Mouse (Mus musculus): ENCODE results near the gene Gpr89. TPM values are rescaled to one million over a fixed set of nuclear protein-coding genes. Genes with fewer than 3 reads are reported as not detected.
A peak's percentile ranks its signal among the peaks of the same experiment; 100 is the strongest.

Gene Gpr89
- polyA plus RNA-seq, 1 experiment, result 23.5 TPM

- TF ChIP-seq CTCF (IDR thresholded peaks at IDR 0.05; ENCODE audit: extremely low read depth, insufficient read length, insufficient replicate concordance, low read depth, low read length), result no peak
- TF ChIP-seq POLR2A (IDR thresholded peaks at IDR 0.05; ENCODE audit: low read depth, low read length), result no peak
- Histone ChIP-seq H3K36me3 (ENCODE audit: control insufficient read depth, insufficient read depth, low read length) (no peaks in the 10 kb centered on the region), H3K27me3 (ENCODE audit: control insufficient read depth, insufficient read depth, low read length) (no peaks in the 10 kb centered on the region), H3K27ac (ENCODE audit: insufficient read depth, low read depth, low read length) (no peak within 1 kb of the TSS), H3K4me1 (ENCODE audit: control insufficient read depth, insufficient read depth, insufficient read length, low read length) (no peaks in the 10 kb centered on the region), H3K4me3 (ENCODE audit: low read depth, low read length) (no peak within 1 kb of the TSS)
- WGBS, result 60% methylated on average over 6 of the region's 6 CpGs
Measured at GRCm38 (mm10) chr3:96925920-96926319, 20.8 kb upstream of the Gpr89 start, which contains the start of gene Gja8. TSS of gene Gja8 (minus strand) at chr3:96926020.

GRCm38 (mm10) chr3:96924631-96925030 lies 19.5 kb upstream of the Gpr89 start:
- WGBS, result 75% methylated on average over 4 of the region's 4 CpGs
- Histone ChIP-seq H3K27ac (ENCODE audit: insufficient read depth, low read depth, low read length) (no peak overlapping the region), H3K4me1 (ENCODE audit: control insufficient read depth, insufficient read depth, insufficient read length, low read length) (no peaks in the 10 kb centered on the region), H3K36me3 (ENCODE audit: control insufficient read depth, insufficient read depth, low read length) (no peaks in the 10 kb centered on the region), H3K27me3 (ENCODE audit: control insufficient read depth, insufficient read depth, low read length) (no peaks in the 10 kb centered on the region), H3K4me3 (ENCODE audit: low read depth, low read length) (no peak overlapping the region)
- TF ChIP-seq POLR2A (IDR thresholded peaks at IDR 0.05; ENCODE audit: low read depth, low read length), result no peak
- no peak for TF ChIP-seq CTCF (IDR thresholded peaks at IDR 0.05; ENCODE audit: extremely low read depth, insufficient read length, insufficient replicate concordance, low read depth, low read length)

GRCm38 (mm10) chr3:96920991-96921390 lies 15.8 kb upstream of the Gpr89 start:
- H3K4me3 ChIP-seq (ENCODE audit: low read depth, low read length), result no peak overlapping the region
- H3K36me3 ChIP-seq (ENCODE audit: control insufficient read depth, insufficient read depth, low read length), result no peaks in the 10 kb centered on the region
- H3K27me3 ChIP-seq (ENCODE audit: control insufficient read depth, insufficient read depth, low read length), result no peaks in the 10 kb centered on the region
- H3K4me1 ChIP-seq (ENCODE audit: control insufficient read depth, insufficient read depth, insufficient read length, low read length), result no peaks in the 10 kb centered on the region
- TF ChIP-seq POLR2A (IDR thresholded peaks at IDR 0.05; ENCODE audit: low read depth, low read length) (no peak), CTCF (IDR thresholded peaks at IDR 0.05; ENCODE audit: extremely low read depth, insufficient read length, insufficient replicate concordance, low read depth, low read length) (no peak)
- 76% methylated on average over 7 of the region's 7 CpGs for WGBS
- no peak overlapping the region for H3K27ac ChIP-seq (ENCODE audit: insufficient read depth, low read depth, low read length)

DNA sequence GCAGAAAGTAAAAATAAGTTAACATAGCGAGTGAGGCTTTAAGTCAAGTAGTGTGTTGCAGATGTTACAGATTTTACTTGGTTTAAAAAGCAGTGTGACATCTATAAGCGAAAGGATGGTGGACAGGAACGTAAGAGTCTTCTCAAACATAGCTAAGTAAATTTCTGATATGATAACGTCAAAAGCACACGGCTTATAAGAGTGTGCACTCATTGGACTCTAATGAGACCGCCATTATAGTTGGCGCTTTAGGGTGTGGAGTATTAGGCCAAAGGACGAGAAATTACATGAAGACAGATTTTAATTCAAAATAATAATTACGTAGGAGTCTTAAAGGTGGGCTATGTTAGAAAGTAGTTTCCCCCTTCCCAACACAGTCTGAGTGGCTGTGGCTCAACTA lies 446 bp upstream of the Gpr89 start:
- H3K4me1 ChIP-seq (ENCODE audit: control insufficient read depth, insufficient read depth, insufficient read length, low read length), result peaks cover 7% of the 10 kb centered on the region; the same call in 1 of the 2 replicates
- TF ChIP-seq POLR2A (IDR thresholded peaks at IDR 0.05; ENCODE audit: low read depth, low read length) (no peak), CTCF (IDR thresholded peaks at IDR 0.05; ENCODE audit: extremely low read depth, insufficient read length, insufficient replicate concordance, low read depth, low read length) (no peak)
- WGBS, result 19% methylated on average over 9 of the region's 9 CpGs

GRCm38 (mm10) chr3:96904393-96904792 lies 753 bp downstream of the Gpr89 start, which contains the start of gene Gja5:
TSS of gene Gja5 (plus strand) at chr3:96904693.
- Histone ChIP-seq H3K36me3 (ENCODE audit: control insufficient read depth, insufficient read depth, low read length) (no peaks in the 10 kb centered on the region), H3K4me3 (ENCODE audit: low read depth, low read length) (peak within 1 kb of the TSS; percentile 96), H3K27ac (ENCODE audit: insufficient read depth, low read depth, low read length) (peak within 1 kb of the TSS; percentile 66; the same call in 1 of the 2 replicates), H3K4me1 (ENCODE audit: control insufficient read depth, insufficient read depth, insufficient read length, low read length) (peaks cover 7% of the 10 kb centered on the region; the same call in 1 of the 2 replicates), H3K27me3 (ENCODE audit: control insufficient read depth, insufficient read depth, low read length) (no peaks in the 10 kb centered on the region)
- WGBS, result 8% methylated on average over 14 of the region's 14 CpGs
- TF ChIP-seq POLR2A (IDR thresholded peaks at IDR 0.05; ENCODE audit: low read depth, low read length) (no peak), CTCF (IDR thresholded peaks at IDR 0.05; ENCODE audit: extremely low read depth, insufficient read length, insufficient replicate concordance, low read depth, low read length) (no peak)

More for the DNA sequence above, 446 bp upstream of the Gpr89 start:
- Histone ChIP-seq H3K4me3 (ENCODE audit: low read depth, low read length) (no peak overlapping the region), H3K36me3 (ENCODE audit: control insufficient read depth, insufficient read depth, low read length) (no peaks in the 10 kb centered on the region), H3K27me3 (ENCODE audit: control insufficient read depth, insufficient read depth, low read length) (no peaks in the 10 kb centered on the region), H3K27ac (ENCODE audit: insufficient read depth, low read depth, low read length) (no peak overlapping the region)

DNA sequence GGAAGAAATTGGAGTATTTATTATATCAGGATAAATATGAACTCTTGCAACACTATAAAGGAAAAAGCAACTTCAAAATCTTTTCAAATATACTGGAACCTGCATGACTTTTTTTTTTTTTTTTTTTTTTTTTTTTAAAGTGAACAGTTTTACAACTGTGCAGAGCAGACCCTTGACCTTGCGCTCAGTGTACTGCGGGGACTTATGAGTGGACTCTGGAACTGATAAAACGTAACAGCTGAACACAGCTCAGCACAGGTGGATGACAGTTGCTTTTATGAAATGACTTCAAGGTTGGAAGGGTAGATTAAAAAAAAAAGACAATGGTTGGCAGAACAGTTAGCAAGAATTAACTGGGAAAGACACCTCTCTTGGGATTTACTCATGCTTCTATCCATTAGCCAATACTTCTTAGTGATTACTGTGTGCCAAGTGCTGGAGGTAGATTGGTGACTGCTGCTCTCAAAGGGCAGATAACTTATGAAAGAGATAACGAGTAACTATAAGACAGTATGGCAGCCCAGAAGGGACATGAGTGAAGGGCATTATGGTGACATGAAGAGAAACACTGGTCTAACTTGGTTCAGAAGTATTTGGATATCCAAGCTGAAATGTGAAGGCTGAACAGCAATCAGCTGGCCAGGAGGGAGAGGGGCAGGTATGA lies 2.7 kb downstream of the Gpr89 start:
- Histone ChIP-seq H3K27me3 (ENCODE audit: control insufficient read depth, insufficient read depth, low read length) (no peaks in the 10 kb centered on the region), H3K36me3 (ENCODE audit: control insufficient read depth, insufficient read depth, low read length) (peaks cover 8% of the 10 kb centered on the region), H3K27ac (ENCODE audit: insufficient read depth, low read depth, low read length) (peak overlapping the region; percentile 98), H3K4me3 (ENCODE audit: low read depth, low read length) (no peak overlapping the region), H3K4me1 (ENCODE audit: control insufficient read depth, insufficient read depth, insufficient read length, low read length) (peaks cover 7% of the 10 kb centered on the region; the same call in 1 of the 2 replicates)
- no peak for TF ChIP-seq CTCF (IDR thresholded peaks at IDR 0.05; ENCODE audit: extremely low read depth, insufficient read length, insufficient replicate concordance, low read depth, low read length)
- no peak for TF ChIP-seq POLR2A (IDR thresholded peaks at IDR 0.05; ENCODE audit: low read depth, low read length)
- 30% methylated on average over 4 of the region's 4 CpGs for WGBS

GRCm38 (mm10) chr3:96883690-96884089 lies 21.5 kb downstream of the Gpr89 start:
- WGBS, result 67% methylated on average over 7 of the region's 7 CpGs

More at GRCm38 (mm10) chr3:96883690-96884089, 21.5 kb downstream of the Gpr89 start:
- no peak for TF ChIP-seq POLR2A (IDR thresholded peaks at IDR 0.05; ENCODE audit: low read depth, low read length)
- TF ChIP-seq CTCF (IDR thresholded peaks at IDR 0.05; ENCODE audit: extremely low read depth, insufficient read length, insufficient replicate concordance, low read depth, low read length), result no peak
- Histone ChIP-seq H3K4me1 (ENCODE audit: control insufficient read depth, insufficient read depth, insufficient read length, low read length) (no peaks in the 10 kb centered on the region), H3K27me3 (ENCODE audit: control insufficient read depth, insufficient read depth, low read length) (no peaks in the 10 kb centered on the region), H3K36me3 (ENCODE audit: control insufficient read depth, insufficient read depth, low read length) (peaks cover 52% of the 10 kb centered on the region), H3K4me3 (ENCODE audit: low read depth, low read length) (peak overlapping the region; percentile 1; the same call in 1 of the 2 replicates), H3K27ac (ENCODE audit: insufficient read depth, low read depth, low read length) (peak overlapping the region; percentile 18; the same call in 1 of the 2 replicates)
